Mouse (Mus musculus): Measurements from ENCODE around the gene Stx18.

Stx18 gene

GRCm38 (mm10) chr5:38082589-38082988 is 44.0 kb downstream of the Stx18 start:
- DNase-seq = no peak

- no peak for DNase-seq
These were observed 44.8 kb downstream of the Stx18 start for GRCm38 (mm10) chr5:38083362-38083761.

GRCm38 (mm10) chr5:38084616-38085015 is 46.1 kb downstream of the Stx18 start:
- DNase-seq = no peak

GRCm38 (mm10) chr5:38085561-38086392 is 47.2 kb downstream of the Stx18 start:
- peak; percentile 53 for DNase-seq

GRCm38 (mm10) chr5:38090111-38090510 is 51.6 kb downstream of the Stx18 start:
- no peak for DNase-seq

- DNase-seq = no peak
These were observed 52.0 kb downstream of the Stx18 start for GRCm38 (mm10) chr5:38090581-38090980.

GRCm38 (mm10) chr5:38091046-38091965 is 52.8 kb downstream of the Stx18 start:
- no peak for DNase-seq

GRCm38 (mm10) chr5:38091966-38092304 is 53.4 kb downstream of the Stx18 start:
- no peak for DNase-seq

GRCm38 (mm10) chr5:38094331-38094730 is 55.8 kb downstream of the Stx18 start:
- DNase-seq = no peak

GRCm38 (mm10) chr5:38097501-38098093 is 59.1 kb downstream of the Stx18 start:
- DNase-seq = no peak

GRCm38 (mm10) chr5:38099139-38099676 is 60.7 kb downstream of the Stx18 start:
- DNase-seq = no peak

- DNase-seq = no peak
These were observed 64.4 kb downstream of the Stx18 start for GRCm38 (mm10) chr5:38102945-38103344.

GRCm38 (mm10) chr5:38106080-38106697 is 67.6 kb downstream of the Stx18 start:
- no peak for DNase-seq

GRCm38 (mm10) chr5:38106807-38107206 is 68.3 kb downstream of the Stx18 start:
- DNase-seq = no peak

GRCm38 (mm10) chr5:38114526-38114925 is 76.0 kb downstream of the Stx18 start:
- no peak for DNase-seq

- DNase-seq = no peak
These were observed 78.5 kb downstream of the Stx18 start for GRCm38 (mm10) chr5:38117056-38117455.

GRCm38 (mm10) chr5:38119268-38119667 is 80.7 kb downstream of the Stx18 start:
- DNase-seq = no peak

- DNase-seq = no peak
These were observed 83.2 kb downstream of the Stx18 start for GRCm38 (mm10) chr5:38121699-38122098.

- no peak for DNase-seq
These were observed 88.2 kb downstream of the Stx18 start for GRCm38 (mm10) chr5:38126519-38127306.

GRCm38 (mm10) chr5:38129339-38129738 is 90.8 kb downstream of the Stx18 start:
- DNase-seq = no peak

GRCm38 (mm10) chr5:38136247-38136646 is 97.7 kb downstream of the Stx18 start:
- no peak for DNase-seq

GRCm38 (mm10) chr5:38137163-38137562 is 98.6 kb downstream of the Stx18 start:
- no peak for DNase-seq
